Mouse (Mus musculus) thymus, adult 2 months (tissue): Measurements from ENCODE around the gene E130114P18Rik.

Experiments
- CTCF ChIP-seq: fragments of 200-500 bp; IDR thresholded peaks from 2 replicates; pipeline ENCODE4 v1.5.1; 2012; ENCODE audit warnings: mild to moderate bottlenecking, control low read depth, low read length, moderate library complexity, borderline replicate concordance; ENCODE audit not compliant: control insufficient read depth, poor library complexity, insufficient read depth; ENCODE audit errors: extremely low read depth
- POLR2A ChIP-seq: fragments of 200-500 bp; IDR thresholded peaks from 2 replicates; pipeline ENCODE4 v1.6.1; 2012; ENCODE audit warnings: mild to moderate bottlenecking, low read length, control low read depth, moderate library complexity; ENCODE audit not compliant: control insufficient read depth, poor library complexity, insufficient read depth; ENCODE audit errors: extremely low read depth

GRCm38 (mm10) chr4:97779003-97779930, 1.4 kb upstream of the E130114P18Rik start:
- TF ChIP-seq POLR2A (no peak), CTCF (no peak)
